ENCODE assay signal across 9 mouse cellular contexts in the genomic region with DNA sequence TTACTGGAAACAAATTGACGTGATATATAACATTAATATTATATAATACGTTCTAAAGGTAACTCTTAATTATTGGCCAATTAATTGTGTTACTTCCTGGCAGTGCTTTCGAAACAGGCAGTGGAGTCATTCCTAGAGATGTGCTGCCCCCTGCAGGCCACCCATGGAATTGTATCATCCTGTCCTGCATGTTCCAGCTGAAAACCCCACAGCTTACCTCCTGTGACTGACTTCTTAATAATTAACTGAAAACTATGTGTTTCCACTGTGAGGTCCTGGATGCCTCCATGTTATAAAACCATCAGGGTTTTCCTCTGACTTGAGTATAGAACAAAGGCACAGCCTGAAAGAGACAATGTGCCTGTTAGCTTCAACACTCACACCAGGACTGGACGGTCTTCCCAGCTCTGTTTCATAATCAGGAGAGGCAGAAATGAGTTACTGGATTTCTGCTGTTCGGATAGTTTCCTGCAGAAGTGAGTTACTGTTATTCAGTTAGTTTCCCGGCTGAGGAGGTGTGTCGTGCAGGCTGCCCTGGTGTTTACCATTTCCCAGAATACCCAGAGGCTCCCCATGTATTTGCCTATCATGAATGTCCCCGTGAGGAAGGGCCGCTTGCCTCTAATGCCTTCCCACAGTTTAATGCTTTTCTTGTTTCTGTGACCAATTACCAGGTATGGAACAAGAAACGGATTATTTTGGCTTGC. TPM values are rescaled to one million over a fixed set of nuclear protein-coding genes. Genes with fewer than 3 reads are reported as not detected.
DNase-seq lines count a peak whose midpoint lies in the region; ATAC-seq and TF ChIP-seq lines count a peak whose summit lies in the region.
"Had no signal": no experiment of that assay in that cellular context is flagged by ENCODE, and none has a peak within 500 bp of the region (broad histone marks: within the 10 kb centered on the region; RNA-seq: fewer than 3 reads in every experiment).

No protein-coding gene starts in this region.

- TF ChIP-seq EP300 in heart, postnatal 0 days (IDR thresholded peaks at IDR 0.05; ENCODE audit: low read depth), result no peak

- peak; percentile 88 for DNase-seq in adrenal gland, postnatal 14 days
- DNase-seq in embryo, embryonic 9.5 days (ENCODE audit: extremely low spot score), result peak; percentile 77
- peak; percentile 66 for DNase-seq in heart, postnatal 0 days (ENCODE audit: low spot score)
- peak; percentile 80 to 94 for DNase-seq in layer of hippocampus, adult 2 months (ENCODE audit: low spot score in 2 of 2)
- peak; percentile 89 for DNase-seq in lung, embryonic 14.5 days
- DNase-seq in right cerebral cortex, postnatal 25 days, result peak; percentile 74
- peak; percentile 70 for DNase-seq in urinary bladder, postnatal 10 days (ENCODE audit: low spot score)

- no peaks in the 10 kb centered on the region for H3K9me3 ChIP-seq in E14TG2a.4 (ENCODE audit: low read length)
- H3K9me3 ChIP-seq in heart, postnatal 0 days (replicated peaks; ENCODE audit: control insufficient read depth, low read length), result no peaks in the 10 kb centered on the region
- no peaks in the 10 kb centered on the region for H3K9me3 ChIP-seq in lung, embryonic 14.5 days (ENCODE audit: low read depth, low read length)
- H3K9me3 ChIP-seq: hindbrain, embryonic 15.5 days had no signal

- H3K27ac ChIP-seq in heart, postnatal 0 days (ENCODE audit: low read depth), result no peak overlapping the region
- H3K27ac ChIP-seq in layer of hippocampus, adult 2 months, result no peak overlapping the region
- H3K27ac ChIP-seq in lung, embryonic 14.5 days (ENCODE audit: low read depth), result no peak overlapping the region
- H3K27ac ChIP-seq: hindbrain, embryonic 15.5 days had no signal

- WGBS in heart, postnatal 0 days, result 32% methylated on average over 10 of the region's 10 CpGs
- WGBS in lung, embryonic 14.5 days, result 21% methylated on average over 10 of the region's 10 CpGs

- ATAC-seq in heart, postnatal 0 days (ENCODE audit: insufficient read depth, low read depth), result no peak
- ATAC-seq in lung, embryonic 14.5 days (ENCODE audit: insufficient read depth), result no peak

- peak; percentile 88 for TF ChIP-seq CTCF in E14TG2a.4 (conservative IDR thresholded peaks at IDR 0.05; ENCODE audit: low read length)
- TF ChIP-seq CTCF in heart, postnatal 0 days (IDR thresholded peaks at IDR 0.05; ENCODE audit: low read depth), result peak; percentile 82
- TF ChIP-seq CTCF in layer of hippocampus, adult 2 months (conservative IDR thresholded peaks at IDR 0.05), result peak; percentile 96
- TF ChIP-seq CTCF in lung, embryonic 14.5 days (IDR thresholded peaks at IDR 0.05; ENCODE audit: low read depth), result peak; percentile 91

- no peak overlapping the region for H3K4me3 ChIP-seq in E14TG2a.4 (replicated peaks; ENCODE audit: low read length)
- no peak overlapping the region for H3K4me3 ChIP-seq in heart, postnatal 0 days (ENCODE audit: low read depth, low read length)
- no peak overlapping the region for H3K4me3 ChIP-seq in layer of hippocampus, adult 2 months
- no peak overlapping the region for H3K4me3 ChIP-seq in lung, embryonic 14.5 days (ENCODE audit: low read depth, low read length)
- H3K4me3 ChIP-seq: hindbrain, embryonic 15.5 days had no signal

- peaks cover 6% of the 10 kb centered on the region; the same call in 1 of the 2 replicates for H3K27me3 ChIP-seq in E14TG2a.4 (ENCODE audit: insufficient read depth, low read length)
- 0 out of 2 replicates have a peak, but pooled peaks cover 7% of the 10 kb centered on the region for H3K27me3 ChIP-seq in heart, postnatal 0 days (ENCODE audit: control insufficient read depth, insufficient read depth, low read length)
- H3K27me3 ChIP-seq in lung, embryonic 14.5 days (ENCODE audit: insufficient read depth, low read length), result no peaks in the 10 kb centered on the region
- H3K27me3 ChIP-seq: hindbrain, embryonic 15.5 days had no signal

- peaks cover 20% of the 10 kb centered on the region for H3K36me3 ChIP-seq in E14TG2a.4 (ENCODE audit: insufficient read depth, low read length)
- no peaks in the 10 kb centered on the region for H3K36me3 ChIP-seq in heart, postnatal 0 days (replicated peaks; ENCODE audit: control insufficient read depth, insufficient read depth, low read length)
- H3K36me3 ChIP-seq in lung, embryonic 14.5 days (ENCODE audit: insufficient read depth), result no peaks in the 10 kb centered on the region
- H3K36me3 ChIP-seq: hindbrain, embryonic 15.5 days had no signal

- no peak overlapping the region for H3K9ac ChIP-seq in heart, postnatal 0 days (replicated peaks; ENCODE audit: low read depth, low read length)
- 0 out of 2 replicates have a peak overlapping the region, but pooled peaks have one; percentile 6 for H3K9ac ChIP-seq in lung, embryonic 14.5 days
- H3K9ac ChIP-seq: hindbrain, embryonic 15.5 days had no signal

- peaks cover 35% of the 10 kb centered on the region for H3K4me1 ChIP-seq in E14TG2a.4 (replicated peaks; ENCODE audit: low read depth, low read length)
- H3K4me1 ChIP-seq in heart, postnatal 0 days (ENCODE audit: control insufficient read depth, insufficient read depth), result no peaks in the 10 kb centered on the region
- H3K4me1 ChIP-seq in lung, embryonic 14.5 days (ENCODE audit: insufficient read depth), result no peaks in the 10 kb centered on the region

- no peak overlapping the region for H3K4me2 ChIP-seq in heart, postnatal 0 days (ENCODE audit: low read depth, low read length)
- no peak overlapping the region for H3K4me2 ChIP-seq in lung, embryonic 14.5 days
- H3K4me2 ChIP-seq: hindbrain, embryonic 15.5 days had no signal

RNA-seq across cellular contexts. Expression of a gene that starts 32.6 kb away (rescaled TPM):
- total RNA-seq in adrenal gland, postnatal 14 days (2021), result 0.60 TPM in 1 of 2 replicates, not detected in the other
- 2.3 TPM in 1 of 2 replicates, not detected in the other for total RNA-seq in heart, postnatal 0 days (2014; rRNA removed; ENCODE audit: low replicate concordance)
- 0.18 and 0.19 TPM in 2 replicates for polyA plus RNA-seq in heart, postnatal 0 days (2015; fragmentation: Nextera tagmentation; extraction: Ambion mirVana)
- total RNA-seq in layer of hippocampus, adult 2 months (2021), result 1 to 10 TPM; 5.6 to 6.5 TPM
- polyA plus RNA-seq in lung, embryonic 14.5 days (2014; fragmentation: Nextera tagmentation; extraction: Ambion mirVana), result 2.7 and 4.6 TPM in 2 replicates

RNA-seq across cellular contexts. Expression of a gene that starts 35.5 kb away (rescaled TPM):
- total RNA-seq in adrenal gland, postnatal 14 days (2021), result not detected in 2 replicates
- 0.31 TPM in 1 of 2 replicates, not detected in the other for total RNA-seq in heart, postnatal 0 days (2014; rRNA removed; ENCODE audit: low replicate concordance)
- not detected in 2 replicates for polyA plus RNA-seq in heart, postnatal 0 days (2015; fragmentation: Nextera tagmentation; extraction: Ambion mirVana)
- total RNA-seq in layer of hippocampus, adult 2 months (2021), result 10 to 100 TPM; 18.4 to 18.6 TPM
- 0.04 and 0.11 TPM in 2 replicates for polyA plus RNA-seq in lung, embryonic 14.5 days (2014; fragmentation: Nextera tagmentation; extraction: Ambion mirVana)

Comparison
In these comparisons a context has a peak if more than half of its experiments do, and no peak if none do; other contexts are left out.
1. RNA of a gene that starts 35.5 kb away (total RNA-seq): 18.4 to 18.6 TPM in layer of hippocampus, adult 2 months; not detected in adrenal gland, postnatal 14 days and 0.31 TPM in heart, postnatal 0 days; every median in the first group is over 10 times any median in the second.
2. Peak in every context shown above with its lines, with median percentiles within 50 percentile points of each other: CTCF ChIP-seq and DNase-seq.